Mouse (Mus musculus): Measurements from ENCODE around the gene Cyp2d12.
"Not testable (repeated sequence)": the region's sequence is repeated elsewhere in the genome, so short reads cannot be mapped to it uniquely, and the experiment has no call there.

Gene Cyp2d12

DNA sequence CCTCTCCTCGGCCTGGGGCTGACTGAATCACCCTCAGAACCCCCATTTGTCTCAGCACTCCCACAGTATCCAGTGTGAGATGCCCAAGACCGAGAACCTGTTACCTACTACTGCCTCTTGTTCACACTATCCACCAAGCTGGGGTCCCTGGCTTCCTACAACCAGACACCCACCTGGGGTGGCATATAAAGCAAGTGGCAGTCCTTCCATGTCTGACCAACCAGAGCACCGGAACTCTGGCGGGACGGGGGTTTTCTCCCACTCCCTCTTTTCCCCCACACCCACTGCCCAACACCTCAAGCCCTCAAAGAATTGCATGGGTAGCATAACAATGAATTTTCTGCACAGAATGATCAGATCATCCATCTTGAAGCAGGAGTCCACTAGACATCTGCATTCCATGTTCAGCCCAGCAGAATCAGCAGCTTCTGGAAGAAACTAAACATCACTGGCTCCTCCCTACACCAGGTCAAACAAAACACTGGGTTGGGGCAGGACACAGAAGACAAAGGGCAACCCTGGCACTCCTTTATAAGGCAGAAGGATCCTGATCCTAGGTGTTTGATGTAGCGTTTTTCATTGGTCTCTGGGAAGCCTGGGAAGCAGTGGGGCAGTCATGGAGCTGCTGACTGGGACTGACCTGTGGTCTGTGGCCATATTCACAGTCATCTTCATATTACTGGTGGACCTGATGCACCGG is at the start of gene Cyp2d12:
Gene Cyp2d12, plus strand, starts transcription at position 542 of the 700 bp plus-strand sequence.
- DNase-seq (ENCODE audit: low spot score) = no peak

DNA sequence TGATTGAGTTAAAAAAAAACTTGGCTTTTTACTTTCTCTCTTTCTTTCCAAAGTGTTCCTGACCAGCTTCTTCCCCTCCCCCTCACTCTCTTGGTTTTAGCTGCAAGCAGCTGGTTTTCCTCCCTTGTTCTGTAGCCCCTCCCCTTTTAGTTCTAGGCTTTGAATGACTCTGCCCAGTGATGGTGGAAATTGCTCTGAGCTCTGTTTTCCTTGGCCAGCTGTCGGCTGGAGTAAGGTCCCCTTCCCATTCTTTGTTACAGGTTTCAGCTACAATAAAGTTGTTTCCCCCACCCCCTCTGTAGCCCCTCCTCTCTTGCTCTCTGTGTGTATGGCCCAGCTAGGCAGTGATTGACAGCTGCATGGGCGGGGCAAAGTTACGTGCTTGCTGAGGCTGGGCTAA is 47.9 kb upstream of the Cyp2d12 start:
- no peak for DNase-seq (ENCODE audit: low spot score)

DNA sequence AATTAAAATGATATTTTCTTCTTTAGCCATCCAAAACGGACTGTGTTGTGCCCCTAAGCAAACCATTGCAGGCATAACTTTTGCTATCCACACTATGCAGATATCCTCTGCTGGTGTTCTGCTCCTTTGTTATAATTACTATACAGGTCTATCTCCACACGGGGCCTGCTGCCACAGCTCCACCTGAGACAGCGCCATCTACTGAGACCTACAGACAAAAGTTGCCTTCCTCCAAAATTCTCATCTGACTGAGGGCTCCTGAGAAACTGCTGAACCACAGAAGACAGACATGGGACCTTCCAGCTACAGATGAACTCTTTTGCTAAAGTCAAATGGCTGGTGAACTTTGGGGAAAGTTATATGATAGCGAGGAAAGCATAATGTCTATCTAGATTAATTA is 47.1 kb upstream of the Cyp2d12 start:
- not testable (repeated sequence) for DNase-seq (ENCODE audit: low spot score)

DNA sequence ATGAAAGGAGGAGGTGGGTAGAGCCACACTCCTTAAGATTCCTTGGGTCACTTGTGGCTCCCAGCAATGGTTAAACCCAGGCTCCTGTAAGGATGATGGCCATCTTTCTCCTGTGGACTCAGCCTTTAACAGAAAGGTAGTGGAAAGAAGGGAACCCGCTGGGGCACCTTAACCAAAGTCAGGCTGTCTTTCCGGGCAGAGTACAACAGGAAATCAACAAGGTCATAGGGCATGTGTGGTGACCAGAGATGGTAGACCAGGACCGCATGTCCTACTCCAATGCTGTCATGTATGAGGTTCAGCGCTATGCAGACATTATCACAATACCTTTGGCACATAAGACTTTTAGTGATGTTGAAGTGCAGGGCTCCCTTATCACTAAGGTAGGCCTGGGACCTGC is 45.4 kb upstream of the Cyp2d12 start:
- DNase-seq (ENCODE audit: low spot score) = not testable (repeated sequence)

DNA sequence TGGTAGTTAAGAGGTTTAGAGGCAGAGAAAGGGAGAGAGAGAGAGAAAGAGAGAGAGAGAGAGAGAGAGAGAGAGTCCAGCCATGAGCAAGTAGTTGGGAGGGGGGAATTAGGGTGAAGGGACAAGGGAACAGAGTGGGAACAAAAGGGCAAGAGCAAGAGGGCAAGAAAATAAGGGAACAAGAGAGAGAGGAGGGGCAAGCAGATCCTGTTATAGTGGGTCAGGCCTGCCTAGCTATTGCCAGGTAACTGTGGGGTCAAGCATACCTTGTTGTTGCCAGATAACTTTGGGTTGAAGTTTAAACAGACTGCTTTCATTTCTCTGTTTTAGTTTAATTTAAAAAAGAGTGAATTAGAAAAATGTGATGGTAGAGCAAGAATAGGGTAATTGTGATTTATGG is 44.4 kb upstream of the Cyp2d12 start:
- DNase-seq (ENCODE audit: low spot score) = not testable (repeated sequence)

DNA sequence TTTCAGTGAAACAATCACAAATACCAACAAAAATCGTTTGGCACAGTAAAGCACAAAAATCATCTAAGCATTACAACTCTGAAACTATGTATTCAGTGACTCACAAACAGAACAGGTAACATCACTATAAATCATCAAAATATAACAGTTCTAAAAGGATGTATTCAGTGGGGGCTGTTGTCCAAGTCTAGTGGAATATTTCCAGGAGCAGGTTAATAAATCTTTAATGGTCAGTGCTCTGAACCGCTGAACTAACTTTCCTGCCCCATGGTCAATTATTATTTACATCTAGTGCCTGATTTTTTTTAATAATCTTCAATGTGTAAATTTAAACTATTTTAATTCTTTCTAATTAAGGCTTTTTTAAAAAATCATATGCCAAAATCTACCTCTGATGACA is 42.8 kb upstream of the Cyp2d12 start:
- not testable (repeated sequence) for DNase-seq (ENCODE audit: low spot score)

DNA sequence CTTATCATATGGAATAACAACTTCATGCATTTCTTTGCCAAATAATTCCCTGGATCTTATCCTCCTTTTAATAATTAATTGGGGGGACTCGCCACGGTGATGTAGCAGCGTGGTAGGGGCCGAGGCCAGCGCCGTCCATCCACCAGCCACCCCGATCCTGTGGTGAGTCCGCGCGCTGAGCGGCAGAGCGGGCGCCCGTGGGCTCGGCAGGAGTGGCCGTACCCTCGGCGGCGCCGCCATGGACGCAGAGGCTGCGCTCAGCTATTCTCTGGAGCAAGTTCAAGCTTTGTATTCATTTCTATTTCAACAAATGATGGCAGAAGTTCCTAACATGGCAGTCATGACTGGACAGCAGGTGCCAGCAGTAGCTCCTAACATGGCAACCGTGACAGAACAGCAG is 38.7 kb upstream of the Cyp2d12 start:
- DNase-seq (ENCODE audit: low spot score) = not testable (repeated sequence)

DNA sequence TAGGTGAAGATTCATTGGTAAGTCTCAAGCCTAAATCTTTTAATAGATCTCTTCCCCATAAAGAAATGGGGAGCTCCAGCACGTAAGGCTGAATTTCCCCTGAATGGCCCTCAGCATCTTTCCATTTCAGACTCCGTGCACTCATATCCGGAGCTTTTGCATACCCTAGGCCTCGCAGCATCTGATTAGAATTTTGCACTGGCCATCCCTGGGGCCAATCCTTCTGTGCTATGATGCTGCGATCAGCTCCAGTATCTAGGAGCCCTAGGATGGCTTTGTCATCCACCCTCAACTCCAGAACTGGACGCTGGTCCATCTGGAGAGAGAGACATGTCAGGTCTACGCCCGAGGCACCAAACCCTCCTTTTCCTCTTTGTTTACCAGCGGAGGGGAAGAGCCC is 27.5 kb upstream of the Cyp2d12 start:
- not testable (repeated sequence) for DNase-seq (ENCODE audit: low spot score)

DNA sequence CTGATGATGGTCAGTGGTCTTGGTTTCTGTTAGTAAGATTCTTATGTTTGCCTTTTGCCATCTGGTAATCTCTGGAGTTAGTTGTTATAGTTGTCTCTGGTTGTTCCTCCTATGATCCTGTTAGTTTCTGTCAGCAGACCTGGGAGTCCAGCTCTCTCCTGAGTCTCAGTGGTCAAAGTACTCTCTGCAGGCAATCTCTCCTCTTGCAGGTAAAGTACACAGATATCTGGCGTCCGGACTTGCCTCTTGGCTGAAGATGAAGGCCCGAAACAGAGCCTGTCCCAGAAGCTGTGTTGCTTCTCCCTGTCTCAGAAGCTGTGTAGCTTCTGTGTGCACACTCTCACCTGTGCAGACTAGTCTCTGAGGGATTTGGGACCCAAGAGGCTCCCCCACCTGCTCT is 22.2 kb upstream of the Cyp2d12 start:
- not testable (repeated sequence) for DNase-seq (ENCODE audit: low spot score)

DNA sequence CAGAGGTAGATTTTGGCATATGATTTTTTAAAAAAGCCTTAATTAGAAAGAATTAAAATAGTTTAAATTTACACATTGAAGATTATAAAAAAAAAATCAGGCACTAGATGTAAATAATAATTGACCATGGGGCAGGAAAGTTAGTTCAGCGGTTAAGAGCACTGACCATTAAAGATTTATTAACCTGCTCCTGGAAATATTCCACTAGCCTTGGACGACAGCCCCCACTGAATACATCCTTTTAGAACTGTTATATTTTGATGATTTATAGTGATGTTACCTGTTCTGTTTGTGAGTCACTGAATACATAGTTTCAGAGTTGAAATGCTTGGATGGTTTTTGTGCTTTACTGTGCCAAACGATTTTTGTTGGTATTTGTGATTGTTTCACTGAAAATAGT is 11.9 kb upstream of the Cyp2d12 start:
- DNase-seq (ENCODE audit: low spot score) = not testable (repeated sequence)

DNA sequence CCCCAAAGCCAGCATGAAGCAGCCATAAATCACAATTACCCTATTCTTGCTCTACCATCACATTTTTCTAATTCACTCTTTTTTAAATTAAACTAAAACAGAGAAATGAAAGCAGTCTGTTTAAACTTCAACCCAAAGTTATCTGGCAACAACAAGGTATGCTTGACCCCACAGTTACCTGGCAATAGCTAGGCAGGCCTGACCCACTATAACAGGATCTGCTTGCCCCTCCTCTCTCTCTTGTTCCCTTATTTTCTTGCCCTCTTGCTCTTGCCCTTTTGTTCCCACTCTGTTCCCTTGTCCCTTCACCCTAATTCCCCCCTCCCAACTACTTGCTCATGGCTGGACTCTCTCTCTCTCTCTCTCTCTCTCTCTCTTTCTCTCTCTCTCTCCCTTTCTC is 10.3 kb upstream of the Cyp2d12 start:
- DNase-seq (ENCODE audit: low spot score) = not testable (repeated sequence)

DNA sequence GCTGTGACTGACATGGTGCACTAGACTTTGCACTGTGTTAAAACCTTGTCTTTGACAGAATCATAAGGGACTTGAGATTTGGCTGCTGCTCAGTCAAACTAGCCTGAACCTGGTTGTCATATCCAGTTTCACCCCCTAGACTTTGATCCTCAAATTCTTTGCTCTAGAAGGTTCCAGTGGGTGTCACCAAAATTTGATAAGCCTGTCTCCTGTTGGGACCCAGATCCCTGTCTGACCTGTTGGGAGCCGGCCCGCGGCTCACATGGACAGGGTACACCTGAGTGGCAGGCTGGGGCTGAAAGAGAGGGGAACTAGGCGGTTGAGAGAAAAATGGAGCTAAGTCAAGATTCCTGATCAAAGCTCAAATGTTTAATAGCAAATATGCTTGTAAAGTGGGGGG is 7.1 kb upstream of the Cyp2d12 start:
- DNase-seq (ENCODE audit: low spot score) = not testable (repeated sequence)

DNA sequence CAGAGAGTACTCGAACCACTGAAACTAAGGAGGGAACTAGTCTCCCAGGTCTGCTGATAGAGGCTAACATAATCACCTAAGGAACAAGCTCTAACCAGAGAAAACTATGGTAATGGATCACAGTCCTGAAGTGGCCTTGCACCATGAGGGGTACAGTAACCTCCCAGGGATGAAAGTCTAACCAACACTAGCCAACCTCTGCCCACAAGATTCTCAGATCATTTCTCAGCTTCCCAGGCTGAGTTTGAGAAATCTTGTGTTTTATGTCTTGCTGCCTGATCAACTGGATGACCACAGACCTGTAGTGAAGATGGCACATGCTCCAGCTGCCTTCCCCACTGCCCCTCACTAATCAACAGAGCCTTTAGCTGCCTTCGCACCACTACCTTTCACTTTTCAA is 1.7 kb upstream of the Cyp2d12 start:
- DNase-seq (ENCODE audit: low spot score) = not testable (repeated sequence)

DNA sequence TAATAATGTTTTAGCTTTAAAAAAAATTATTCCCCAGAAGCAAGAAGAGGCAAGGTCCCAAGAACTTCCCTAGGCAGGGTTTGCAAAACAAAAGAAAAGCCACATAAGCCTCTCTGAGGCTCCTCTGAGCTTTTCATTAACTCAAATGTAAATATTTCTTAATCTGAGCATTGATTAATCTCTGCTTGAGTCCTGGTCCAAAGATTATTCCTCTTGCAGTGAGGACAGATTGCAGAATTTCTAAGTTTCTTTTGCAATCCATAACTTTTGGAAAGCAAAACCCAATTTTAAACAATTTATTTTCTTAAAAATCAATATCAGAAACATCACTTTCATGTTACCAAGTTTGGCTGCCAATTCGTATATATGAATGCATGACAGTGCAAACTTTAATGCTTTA is 18.0 kb downstream of the Cyp2d12 start:
- DNase-seq (ENCODE audit: low spot score) = no peak

DNA sequence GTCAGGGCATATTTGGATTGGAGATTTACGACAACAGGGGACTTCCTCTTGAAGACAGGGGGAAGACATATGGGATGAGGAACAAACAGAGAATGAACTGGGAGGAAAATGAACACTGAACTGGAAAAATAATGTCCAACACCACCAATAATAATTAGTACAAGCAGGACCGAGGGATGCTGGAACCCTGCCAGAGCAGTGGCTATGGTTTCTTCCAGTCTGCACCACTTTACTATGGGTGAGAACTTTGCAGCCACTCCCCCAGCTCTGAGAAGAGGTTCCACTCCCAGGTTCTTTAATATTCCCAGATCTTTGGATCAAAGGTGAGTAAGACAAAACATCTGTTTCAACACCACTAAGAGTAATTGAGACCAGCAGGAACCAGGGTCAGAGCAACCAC is 24.2 kb downstream of the Cyp2d12 start:
- no peak for DNase-seq (ENCODE audit: low spot score)

DNA sequence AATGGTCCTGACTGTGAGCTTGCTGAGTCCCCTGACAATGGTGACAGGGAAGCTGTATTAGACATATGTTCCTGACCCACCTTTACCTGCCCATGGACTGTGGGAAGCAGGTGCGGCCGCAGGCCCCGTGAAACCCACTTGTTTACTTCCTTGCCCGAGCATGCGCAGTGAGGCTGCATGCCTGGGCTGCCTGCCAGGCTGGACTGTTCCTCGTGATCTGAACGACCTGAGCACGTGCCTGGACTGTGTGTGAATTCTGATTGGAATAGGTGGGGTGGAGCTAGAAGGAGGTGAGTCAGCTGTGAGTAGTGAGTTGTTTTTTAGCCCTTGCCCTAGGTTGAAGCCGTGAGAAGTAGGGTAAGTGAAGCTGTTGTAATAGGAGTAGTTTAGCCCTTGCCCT is 27.7 kb downstream of the Cyp2d12 start:
- peak; percentile 26 for DNase-seq (ENCODE audit: low spot score)

All from testis, postnatal 14 days (tissue).